Mouse (Mus musculus) left cerebral cortex, postnatal 14 days (tissue): ENCODE data around the gene Tubb1. TPM values are rescaled to one million over a fixed set of nuclear protein-coding genes. Genes with fewer than 3 reads are reported as not detected.

ENCODE experiments used
- DNase-seq, 2 experiments: peaks; one replicate each; pipeline ENCODE4 v3.0.0; 2021 to 2022; ENCODE audit warnings: low spot score in 2 of 2, mixed read lengths in 1 of 2
- intact Hi-C: fragments of 180-260 bp; cut with DNase I; formaldehyde crosslinking; loops from one replicate; pipeline ENCODE4 v1.15.1; 2025
- total RNA-seq, 2 experiments: library from RNA; stranded (reverse); gene quantifications; 2 replicates each; pipeline ENCODE4 v1.2.3; 2021

Tubb1 gene
- total RNA-seq, 2 experiments from 2014 or later, result 0.24 TPM; not detected in 1

- DNase-seq, result no peak
- intact Hi-C loops, result no loop called here
Measured at GRCm38 (mm10) chr2:174487005-174487404, 36.5 kb downstream of the Tubb1 start.

- intact Hi-C loops, result loop anchor here (2.0 kb wide), 1 partner anchor 182 kb away; no protein-coding TSS in a partner anchor
Measured at GRCm38 (mm10) chr2:174492858-174493257, 42.4 kb downstream of the Tubb1 start.

GRCm38 (mm10) chr2:174500814-174501503 lies 50.5 kb downstream of the Tubb1 start:
- DNase-seq, result no peak

More at GRCm38 (mm10) chr2:174492858-174493257, 42.4 kb downstream of the Tubb1 start:
- no peak for DNase-seq

GRCm38 (mm10) chr2:174501517-174501916 lies 51.0 kb downstream of the Tubb1 start:
- intact Hi-C loops, result no loop called here
- DNase-seq, result no peak

More at GRCm38 (mm10) chr2:174500814-174501503, 50.5 kb downstream of the Tubb1 start:
- intact Hi-C loops, result no loop called here

- intact Hi-C loops, result no loop called here
Measured at GRCm38 (mm10) chr2:174502321-174502720, 51.8 kb downstream of the Tubb1 start.

DNA sequence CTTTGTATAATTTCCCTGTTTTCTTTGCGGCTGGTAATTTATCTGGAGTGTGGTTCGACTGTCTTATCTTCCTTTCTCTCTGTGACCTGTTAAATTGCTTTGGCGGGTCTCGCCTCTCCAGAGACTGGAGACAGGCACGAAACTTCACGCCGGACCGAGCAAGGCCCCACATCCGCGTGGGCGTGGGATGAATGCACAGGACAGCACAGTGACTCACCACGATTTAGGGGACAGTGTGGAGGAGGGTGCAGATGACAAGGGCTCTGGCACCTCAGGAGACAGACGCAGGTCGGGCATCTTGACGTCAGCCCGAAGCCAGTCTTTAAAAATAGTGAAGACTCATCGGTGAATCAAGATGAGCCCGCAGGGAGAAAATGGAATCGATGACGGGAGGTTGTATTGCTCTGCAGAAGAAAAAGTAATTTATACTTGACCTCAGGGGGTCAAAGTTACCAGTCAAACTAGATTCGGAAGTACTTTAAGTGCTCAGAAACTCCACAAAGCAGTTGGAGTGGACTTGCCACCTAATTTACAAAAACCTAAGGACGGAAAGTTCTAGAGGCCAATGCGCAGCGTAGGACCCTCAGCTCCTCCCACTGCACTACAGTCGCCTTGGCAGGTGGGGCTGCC lies 52.5 kb downstream of the Tubb1 start:
- intact Hi-C loops, result no loop called here
- DNase-seq, result peak in 1 of 2 experiments; percentile 13

More at GRCm38 (mm10) chr2:174502321-174502720, 51.8 kb downstream of the Tubb1 start:
- peak in 1 of 2 experiments; percentile 6 for DNase-seq

Other genes starting within 250 kb of the Tubb1 start
- 1,000 to 10,000 TPM; 1,818 to 2,021 TPM for gene Gnas, start 166.4 kb upstream of the Tubb1 start, total RNA-seq
- 1 to 10 TPM; 2.3 to 2.7 TPM for gene Gm20721, start 104.0 kb upstream of the Tubb1 start, total RNA-seq
- 10 to 100 TPM; 46.2 to 50.4 TPM for gene Nelfcd, start 34.9 kb upstream of the Tubb1 start, total RNA-seq
- gene Ctsz, start 11.7 kb upstream of the Tubb1 start, total RNA-seq, result 10 to 100 TPM; 21.2 to 22.8 TPM
- 100 to 1,000 TPM; 329 to 340 TPM for gene Atp5e, start 13.4 kb downstream of the Tubb1 start, total RNA-seq
- gene Prelid3b, start 22.4 kb downstream of the Tubb1 start, total RNA-seq, result 10 to 100 TPM; 43.5 to 47.0 TPM
- 1 to 10 TPM; 8.6 to 8.8 TPM for gene Zfp831, start 192.8 kb downstream of the Tubb1 start, total RNA-seq